Mouse (Mus musculus): ENCODE results near the gene Hao2. TPM values are rescaled to one million over a fixed set of nuclear protein-coding genes. Genes with fewer than 3 reads are reported as not detected.

Gene Hao2
- polyA plus RNA-seq (2015; fragmentation: Nextera tagmentation; extraction: Ambion mirVana): 34.3 and 37.1 TPM in 2 replicates

- Histone ChIP-seq H3K9ac (no peak within 1 kb of the TSS), H3K27ac (no peak within 1 kb of the TSS), H3K36me3 (no peaks in the 10 kb centered on the region), H3K4me1 (replicated peaks) (no peaks in the 10 kb centered on the region), H3K9me3 (no peaks in the 10 kb centered on the region), H3K4me2 (replicated peaks) (no peak within 1 kb of the TSS), H3K27me3 (replicated peaks) (no peaks in the 10 kb centered on the region), H3K4me3 (replicated peaks) (peak within 1 kb of the TSS; percentile 10; the same call in 1 of the 2 replicates)
- WGBS: 55% methylated on average over 3 of the region's 3 CpGs
- ATAC-seq: peak; percentile 87
Measured at GRCm38 (mm10) chr3:98893057-98893772, at the start of gene Hao2. Gene Hao2, minus strand, starts transcription at chr3:98893239.

- 24% methylated on average over 10 of the region's 10 CpGs for WGBS
Measured at GRCm38 (mm10) chr3:98941601-98942000, 48.6 kb upstream of the Hao2 start.

GRCm38 (mm10) chr3:98941066-98941551 is 48.1 kb upstream of the Hao2 start:
- H3K9ac ChIP-seq: no peak overlapping the region

More at GRCm38 (mm10) chr3:98941601-98942000, 48.6 kb upstream of the Hao2 start:
- Histone ChIP-seq H3K27ac (no peak overlapping the region), H3K4me1 (replicated peaks) (no peaks in the 10 kb centered on the region), H3K9ac (no peak overlapping the region), H3K9me3 (no peaks in the 10 kb centered on the region), H3K4me2 (replicated peaks) (peak overlapping the region; percentile 68), H3K4me3 (replicated peaks) (peak overlapping the region; percentile 27), H3K27me3 (replicated peaks) (no peaks in the 10 kb centered on the region; the same call in 1 of the 2 replicates), H3K36me3 (no peaks in the 10 kb centered on the region)
- peak; percentile 34 for ATAC-seq

GRCm38 (mm10) chr3:98940225-98940624 is 47.2 kb upstream of the Hao2 start:
- Histone ChIP-seq H3K4me2 (replicated peaks) (no peak overlapping the region), H3K4me1 (replicated peaks) (no peaks in the 10 kb centered on the region), H3K36me3 (no peaks in the 10 kb centered on the region), H3K4me3 (replicated peaks) (no peak overlapping the region), H3K9me3 (no peaks in the 10 kb centered on the region), H3K9ac (no peak overlapping the region), H3K27me3 (replicated peaks) (no peaks in the 10 kb centered on the region; the same call in 1 of the 2 replicates), H3K27ac (no peak overlapping the region)
- WGBS: 79% methylated on average over 4 of the region's 4 CpGs
- ATAC-seq: no peak

More at GRCm38 (mm10) chr3:98941066-98941551, 48.1 kb upstream of the Hao2 start:
- H3K4me3 ChIP-seq (replicated peaks): peak overlapping the region; percentile 27
- peak overlapping the region; percentile 68 for H3K4me2 ChIP-seq (replicated peaks)
- no peaks in the 10 kb centered on the region for H3K9me3 ChIP-seq
- peak; percentile 71 for ATAC-seq
- no peaks in the 10 kb centered on the region; the same call in 1 of the 2 replicates for H3K27me3 ChIP-seq (replicated peaks)
- H3K27ac ChIP-seq: no peak overlapping the region
- WGBS: 3% methylated on average over 24 of the region's 24 CpGs
- no peaks in the 10 kb centered on the region for H3K36me3 ChIP-seq
- H3K4me1 ChIP-seq (replicated peaks): no peaks in the 10 kb centered on the region

GRCm38 (mm10) chr3:98936446-98936845 is 43.4 kb upstream of the Hao2 start:
- Histone ChIP-seq H3K9me3 (no peaks in the 10 kb centered on the region), H3K9ac (no peak overlapping the region), H3K4me1 (replicated peaks) (no peaks in the 10 kb centered on the region), H3K27ac (no peak overlapping the region), H3K27me3 (replicated peaks) (no peaks in the 10 kb centered on the region), H3K36me3 (no peaks in the 10 kb centered on the region), H3K4me2 (replicated peaks) (no peak overlapping the region), H3K4me3 (replicated peaks) (no peak overlapping the region)
- WGBS: 93% methylated on average over 3 of the region's 3 CpGs
- no peak for ATAC-seq

- H3K27ac ChIP-seq: no peak overlapping the region
- WGBS: 46% methylated on average over 7 of the region's 7 CpGs
- no peak overlapping the region for H3K4me2 ChIP-seq (replicated peaks)
- peak; percentile 52; the same call in 1 of the 2 replicates for ATAC-seq
- no peak overlapping the region for H3K4me3 ChIP-seq (replicated peaks)
- H3K36me3 ChIP-seq: no peaks in the 10 kb centered on the region
- H3K27me3 ChIP-seq (replicated peaks): no peaks in the 10 kb centered on the region
- H3K9me3 ChIP-seq: no peaks in the 10 kb centered on the region
- no peaks in the 10 kb centered on the region for H3K4me1 ChIP-seq (replicated peaks)
- H3K9ac ChIP-seq: no peak overlapping the region
Measured at GRCm38 (mm10) chr3:98934601-98935000, 41.6 kb upstream of the Hao2 start.

GRCm38 (mm10) chr3:98934041-98934440 is 41.0 kb upstream of the Hao2 start:
- 0 out of 2 replicates have a peak, but pooled peaks have one; percentile 8 for ATAC-seq
- WGBS: 61% methylated on average over 1 of the region's 1 CpGs
- no peak overlapping the region for H3K4me3 ChIP-seq (replicated peaks)
- no peaks in the 10 kb centered on the region for H3K36me3 ChIP-seq
- no peaks in the 10 kb centered on the region for H3K27me3 ChIP-seq (replicated peaks)
- H3K9ac ChIP-seq: no peak overlapping the region
- no peaks in the 10 kb centered on the region for H3K9me3 ChIP-seq
- H3K4me1 ChIP-seq (replicated peaks): no peaks in the 10 kb centered on the region
- no peak overlapping the region for H3K4me2 ChIP-seq (replicated peaks)
- H3K27ac ChIP-seq: no peak overlapping the region

- ATAC-seq: no peak
- Histone ChIP-seq H3K9ac (no peak overlapping the region), H3K4me3 (replicated peaks) (no peak overlapping the region), H3K4me1 (replicated peaks) (no peaks in the 10 kb centered on the region), H3K4me2 (replicated peaks) (no peak overlapping the region), H3K36me3 (no peaks in the 10 kb centered on the region), H3K9me3 (no peaks in the 10 kb centered on the region), H3K27ac (no peak overlapping the region), H3K27me3 (replicated peaks) (no peaks in the 10 kb centered on the region)
Measured at GRCm38 (mm10) chr3:98932421-98932820, 39.4 kb upstream of the Hao2 start.

GRCm38 (mm10) chr3:98931836-98932235 is 38.8 kb upstream of the Hao2 start:
- Histone ChIP-seq H3K27ac (no peak overlapping the region), H3K4me1 (replicated peaks) (no peaks in the 10 kb centered on the region), H3K9me3 (no peaks in the 10 kb centered on the region), H3K27me3 (replicated peaks) (no peaks in the 10 kb centered on the region), H3K9ac (no peak overlapping the region), H3K4me3 (replicated peaks) (no peak overlapping the region), H3K4me2 (replicated peaks) (no peak overlapping the region), H3K36me3 (no peaks in the 10 kb centered on the region)
- WGBS: 39% methylated on average over 1 of the region's 1 CpGs
- ATAC-seq: 0 out of 2 replicates have a peak, but pooled peaks have one; percentile 32

GRCm38 (mm10) chr3:98920417-98920816 is 27.4 kb upstream of the Hao2 start:
- whole genome bisulfite sequencing: 88% methylated on average over 3 of the region's 3 CpGs
- no peak for ATAC-seq

GRCm38 (mm10) chr3:98917260-98917659 is 24.2 kb upstream of the Hao2 start:
- Histone ChIP-seq H3K27me3 (replicated peaks) (no peaks in the 10 kb centered on the region), H3K4me3 (replicated peaks) (no peak overlapping the region), H3K4me2 (replicated peaks) (no peak overlapping the region), H3K27ac (no peak overlapping the region), H3K36me3 (no peaks in the 10 kb centered on the region), H3K9ac (no peak overlapping the region), H3K4me1 (replicated peaks) (no peaks in the 10 kb centered on the region), H3K9me3 (no peaks in the 10 kb centered on the region)
- WGBS: 83% methylated on average over 1 of the region's 1 CpGs
- ATAC-seq: no peak

More at GRCm38 (mm10) chr3:98920417-98920816, 27.4 kb upstream of the Hao2 start:
- Histone ChIP-seq H3K27me3 (replicated peaks) (no peaks in the 10 kb centered on the region), H3K27ac (no peak overlapping the region), H3K9ac (no peak overlapping the region), H3K4me1 (replicated peaks) (no peaks in the 10 kb centered on the region), H3K36me3 (no peaks in the 10 kb centered on the region), H3K9me3 (no peaks in the 10 kb centered on the region), H3K4me2 (replicated peaks) (no peak overlapping the region), H3K4me3 (replicated peaks) (no peak overlapping the region)

- no peak overlapping the region for H3K27ac ChIP-seq
- no peaks in the 10 kb centered on the region for H3K9me3 ChIP-seq
- H3K4me2 ChIP-seq (replicated peaks): no peak overlapping the region
- 68% methylated on average over 2 of the region's 2 CpGs for WGBS
- H3K36me3 ChIP-seq: no peaks in the 10 kb centered on the region
- no peak overlapping the region for H3K9ac ChIP-seq
- H3K4me1 ChIP-seq (replicated peaks): no peaks in the 10 kb centered on the region
- no peaks in the 10 kb centered on the region for H3K27me3 ChIP-seq (replicated peaks)
- no peak for ATAC-seq
- H3K4me3 ChIP-seq (replicated peaks): no peak overlapping the region
Measured at GRCm38 (mm10) chr3:98916856-98917255, 23.8 kb upstream of the Hao2 start.

GRCm38 (mm10) chr3:98915659-98916058 is 22.6 kb upstream of the Hao2 start:
- Histone ChIP-seq H3K4me3 (replicated peaks) (no peak overlapping the region), H3K4me1 (replicated peaks) (no peaks in the 10 kb centered on the region), H3K9me3 (no peaks in the 10 kb centered on the region), H3K27me3 (replicated peaks) (no peaks in the 10 kb centered on the region), H3K36me3 (no peaks in the 10 kb centered on the region), H3K4me2 (replicated peaks) (no peak overlapping the region), H3K9ac (no peak overlapping the region), H3K27ac (no peak overlapping the region)
- no peak for ATAC-seq
- 3% methylated on average over 4 of the region's 4 CpGs for WGBS

Measured in intestine, embryonic 15.5 days (tissue).